Mouse (Mus musculus): ENCODE data around the gene Adcy10.
A peak's percentile ranks its signal among the peaks of the same experiment; 100 is the strongest.

Gene Adcy10

DNA sequence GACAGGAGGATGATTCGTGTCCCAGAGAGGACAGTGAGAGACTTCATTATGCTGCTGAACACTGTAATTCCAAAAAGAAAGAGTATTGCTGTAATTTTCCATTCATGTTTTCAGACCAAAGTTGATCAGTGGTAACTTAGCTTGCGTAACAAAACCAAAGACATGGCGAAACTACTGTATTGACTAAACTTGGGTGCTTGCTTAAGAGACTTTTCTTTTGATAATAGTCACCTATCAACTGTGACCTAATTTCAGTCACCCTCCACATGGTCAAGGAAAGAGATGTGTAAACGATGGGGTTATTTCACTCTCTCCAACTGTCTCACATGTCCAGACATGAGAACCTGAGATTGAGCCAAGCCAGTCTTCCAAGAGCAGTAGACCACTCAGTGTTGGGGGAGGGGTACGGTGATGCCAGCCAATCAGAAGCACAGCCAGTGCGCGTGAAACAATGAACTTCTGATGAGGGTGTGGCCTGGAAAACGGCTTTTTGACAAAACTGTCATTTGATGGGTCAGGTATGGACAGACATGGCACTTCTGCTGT is at the start of gene Adcy10:
Gene Adcy10, plus strand, starts transcription at position 496 of the 546 bp plus-strand sequence.
- no peak for DNase-seq (ENCODE audit: low read depth)

GRCm38 (mm10) chr1:165438289-165439021 is 46.5 kb upstream of the Adcy10 start:
- DNase-seq (ENCODE audit: low read depth) = peak; percentile 34

GRCm38 (mm10) chr1:165440788-165441187 is 44.2 kb upstream of the Adcy10 start:
- DNase-seq (ENCODE audit: low read depth) = no peak

- no peak for DNase-seq (ENCODE audit: low read depth)
Measured at GRCm38 (mm10) chr1:165441201-165441600, 43.8 kb upstream of the Adcy10 start.

- DNase-seq (ENCODE audit: low read depth) = no peak
Measured at GRCm38 (mm10) chr1:165441719-165442118, 43.3 kb upstream of the Adcy10 start.

DNA sequence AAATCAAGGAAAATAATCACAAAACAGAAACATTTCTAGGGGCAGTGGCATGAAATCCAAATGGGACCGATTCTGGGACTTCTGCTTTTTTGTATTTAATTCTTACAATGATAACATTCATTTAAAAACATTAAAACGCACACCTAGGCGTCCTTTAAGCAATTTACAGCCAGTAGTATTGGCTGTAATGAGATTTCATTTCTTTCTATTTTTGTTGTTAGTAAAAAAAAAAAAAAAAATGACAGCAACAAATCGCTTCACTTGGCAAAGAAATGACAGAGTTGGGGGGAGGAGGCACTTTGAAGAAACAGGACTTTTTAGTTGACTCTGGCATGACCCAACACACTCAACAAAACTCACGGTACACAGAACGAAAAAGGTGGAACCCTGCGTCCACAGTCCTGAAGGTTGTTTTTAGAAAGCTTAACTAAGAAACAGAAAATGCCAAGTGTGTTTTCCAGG is 25.9 kb upstream of the Adcy10 start:
- no peak for DNase-seq (ENCODE audit: low read depth)

- peak; percentile 75 for DNase-seq (ENCODE audit: low read depth)
Measured at GRCm38 (mm10) chr1:165459503-165460181, 25.3 kb upstream of the Adcy10 start.

DNA sequence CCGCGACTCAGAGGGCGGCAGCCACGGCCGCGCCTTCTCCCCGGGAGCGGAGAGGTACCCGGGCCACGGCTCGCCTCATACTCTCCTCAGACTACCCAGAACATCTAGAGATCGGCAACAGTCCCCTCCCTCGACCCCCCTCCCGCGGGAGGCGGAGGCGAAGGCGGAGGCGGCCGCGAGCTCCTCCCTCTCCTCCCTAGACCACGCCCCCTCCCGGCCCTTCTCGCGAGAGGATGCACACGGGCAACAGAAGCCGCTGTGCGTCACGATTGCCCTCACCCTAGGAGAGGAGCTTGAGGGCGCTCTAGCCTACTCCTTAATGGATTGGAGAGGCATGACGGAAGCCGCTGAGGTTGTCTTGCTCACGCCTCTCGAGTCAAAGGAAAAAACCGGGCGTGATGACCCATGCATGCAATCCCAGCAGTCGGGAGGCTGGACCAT is 24.6 kb upstream of the Adcy10 start, which contains the start of the genes Dcaf6 and Mpc2:
Gene Dcaf6, minus strand, starts transcription at position 116 of the 441 bp plus-strand sequence.
Gene Mpc2, plus strand, starts transcription at position 278 of the 441 bp plus-strand sequence.
- DNase-seq (ENCODE audit: low read depth) = peak; percentile 100

- DNase-seq (ENCODE audit: low read depth) = peak; percentile 100
Measured at GRCm38 (mm10) chr1:165460801-165461377, 24.1 kb upstream of the Adcy10 start.

DNA sequence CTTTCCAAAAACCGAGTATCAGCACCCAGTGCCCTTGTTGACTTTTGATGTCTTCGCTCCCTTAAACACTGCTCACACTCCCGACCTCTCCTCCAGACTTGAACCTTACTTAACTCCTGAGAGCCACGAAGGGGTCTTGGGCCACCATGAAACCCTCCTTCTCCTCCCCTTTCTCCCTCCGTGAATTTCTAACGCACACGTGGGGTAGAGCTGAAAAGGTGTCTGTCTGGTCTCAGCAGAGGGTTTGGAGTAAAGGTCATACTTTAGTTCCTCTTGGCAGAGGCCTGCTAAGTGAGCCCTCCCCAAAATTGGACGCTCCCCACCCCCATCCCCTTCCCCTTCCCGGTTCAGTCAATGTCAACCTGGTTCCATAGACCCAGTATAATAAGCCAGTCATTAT is 23.3 kb upstream of the Adcy10 start:
- DNase-seq (ENCODE audit: low read depth) = no peak

DNA sequence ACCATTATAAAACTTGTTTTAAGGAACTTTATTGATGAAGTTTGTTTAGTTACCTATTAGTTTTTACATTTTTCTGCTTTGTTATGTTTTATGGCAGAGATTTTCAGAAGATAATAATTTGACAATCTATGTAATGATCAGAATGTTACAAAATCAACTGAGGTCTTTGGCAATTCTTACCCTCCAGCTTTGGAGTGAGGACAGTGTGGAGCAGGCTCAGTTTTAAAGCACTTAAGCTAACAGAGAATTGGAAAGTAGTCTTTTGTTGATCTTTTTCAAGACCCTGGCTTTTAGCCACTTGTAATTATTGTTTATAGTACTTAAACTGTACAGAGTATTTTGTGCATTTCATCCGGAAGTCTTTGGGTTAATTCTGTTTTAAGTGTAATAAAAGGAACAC is 22.1 kb upstream of the Adcy10 start:
- DNase-seq (ENCODE audit: low read depth) = no peak

GRCm38 (mm10) chr1:165464574-165464973 is 20.4 kb upstream of the Adcy10 start:
- DNase-seq (ENCODE audit: low read depth) = peak; percentile 15

- DNase-seq (ENCODE audit: low read depth) = no peak
Measured at GRCm38 (mm10) chr1:165468971-165469370, 16.0 kb upstream of the Adcy10 start.

DNA sequence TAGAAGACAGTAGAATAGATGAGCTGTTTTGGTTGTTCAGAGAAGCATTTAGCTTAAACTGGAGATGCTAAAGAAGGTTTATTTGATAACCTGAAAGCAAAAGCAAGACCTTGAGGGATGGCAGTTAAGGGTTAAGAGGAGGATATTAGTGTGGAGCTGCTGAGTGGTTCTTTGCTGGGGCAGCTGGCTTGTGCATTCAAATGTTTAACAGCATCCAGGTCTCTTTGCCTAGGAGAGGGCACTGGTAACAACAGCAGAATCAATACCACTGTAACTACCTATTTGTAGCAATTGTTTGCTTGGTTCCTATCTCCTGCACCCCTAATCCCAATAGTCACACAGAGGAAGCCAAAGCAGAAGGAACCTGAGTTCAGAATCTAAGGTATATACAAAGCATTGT is 15.3 kb upstream of the Adcy10 start:
- DNase-seq (ENCODE audit: low read depth) = no peak

- no peak for DNase-seq (ENCODE audit: low read depth)
Measured at GRCm38 (mm10) chr1:165471490-165471889, 13.5 kb upstream of the Adcy10 start.

- DNase-seq (ENCODE audit: low read depth) = no peak
Measured at GRCm38 (mm10) chr1:165486108-165486507, 1.1 kb downstream of the Adcy10 start.

DNA sequence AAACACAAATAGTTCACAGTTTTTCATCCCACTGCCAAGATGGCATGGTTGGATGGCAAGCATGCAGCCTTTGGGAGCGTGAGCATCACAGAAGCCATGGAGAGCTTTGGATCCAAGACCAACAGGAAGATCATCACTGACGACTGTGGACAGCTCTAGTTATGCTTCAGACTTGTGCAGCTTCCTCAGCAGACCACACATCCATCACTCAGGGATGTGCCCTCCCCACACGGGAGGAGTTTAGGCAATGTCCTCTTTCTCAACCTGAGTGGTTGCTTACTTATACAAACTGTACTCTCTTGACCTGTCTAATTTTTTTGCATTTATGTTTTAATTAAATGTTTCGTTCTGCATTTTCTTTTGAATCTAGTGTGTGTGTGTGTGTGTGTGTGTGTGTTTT is 4.2 kb downstream of the Adcy10 start:
- no peak for DNase-seq (ENCODE audit: low read depth)

GRCm38 (mm10) chr1:165498856-165499255 is 13.9 kb downstream of the Adcy10 start:
- DNase-seq (ENCODE audit: low read depth) = peak; percentile 79

DNA sequence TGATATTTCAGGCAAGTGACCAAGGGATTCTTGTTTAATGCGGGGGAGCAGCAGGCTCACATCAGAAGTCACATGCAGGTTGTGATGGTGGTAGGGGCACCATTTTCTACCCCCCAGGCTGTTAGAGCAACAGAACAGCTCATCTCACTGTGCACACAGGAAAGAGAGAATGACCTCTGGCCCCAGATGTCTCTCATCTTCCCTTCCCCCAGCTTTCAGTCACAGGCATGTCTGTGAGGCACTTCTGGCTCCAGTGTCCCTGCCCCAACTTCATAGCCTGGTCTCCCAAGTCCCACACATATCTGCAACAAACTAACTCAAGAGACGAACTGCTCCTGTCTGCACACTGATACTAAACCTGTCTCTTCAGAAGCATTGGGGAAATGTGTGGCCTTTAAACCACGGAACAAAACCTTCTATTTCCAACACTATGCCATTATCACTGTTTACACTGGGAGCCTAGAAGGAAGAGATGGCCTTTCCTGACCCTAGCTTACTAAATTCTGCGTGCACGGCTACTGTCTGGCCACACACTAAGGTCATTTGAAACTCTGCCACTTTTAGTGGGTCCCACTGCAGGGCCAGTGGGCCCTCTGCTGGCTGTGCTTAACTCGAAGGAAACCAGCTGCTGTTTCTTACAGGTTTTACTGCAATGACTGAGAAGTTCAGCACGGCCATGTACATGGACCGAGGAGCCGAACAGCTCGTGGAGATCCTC is 18.5 kb downstream of the Adcy10 start:
- DNase-seq (ENCODE audit: low read depth) = peak; percentile 56

- no peak for DNase-seq (ENCODE audit: low read depth)
Measured at GRCm38 (mm10) chr1:165506303-165506702, 21.3 kb downstream of the Adcy10 start.

- peak; percentile 66 for DNase-seq (ENCODE audit: low read depth)
Measured at GRCm38 (mm10) chr1:165510161-165510560, 25.2 kb downstream of the Adcy10 start.

DNA sequence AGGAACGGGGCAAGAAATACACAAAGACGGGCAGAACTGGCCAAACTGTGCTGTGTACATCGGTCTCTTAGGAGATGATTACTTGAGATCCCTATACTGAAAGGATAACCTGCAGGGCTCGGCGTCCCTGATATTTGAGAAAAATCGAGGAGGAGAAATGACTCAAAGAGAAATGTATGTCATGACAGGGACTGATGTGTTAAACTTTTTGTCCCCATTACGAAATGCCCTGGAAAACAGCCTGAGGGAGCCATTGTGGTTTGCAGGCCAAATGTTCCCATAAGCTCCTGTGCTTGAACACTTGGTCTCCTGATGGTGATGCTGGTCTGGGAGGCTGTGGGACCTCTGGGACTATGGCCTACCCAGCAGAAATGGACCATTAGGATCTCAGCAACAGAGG is 35.7 kb downstream of the Adcy10 start:
- DNase-seq (ENCODE audit: low read depth) = peak; percentile 35
